Mouse (Mus musculus) embryo, embryonic 10.5 days (tissue): ENCODE measurements around the gene Hopx.
"Not testable (repeated sequence)": the region's sequence is repeated elsewhere in the genome, so short reads cannot be mapped to it uniquely, and the experiment has no call there.

Experiments used
- DNase-seq: peaks from one replicate; pipeline ENCODE4 v3.0.0-alpha.2; 2015; ENCODE audit warnings: low spot score

The Hopx gene

DNA sequence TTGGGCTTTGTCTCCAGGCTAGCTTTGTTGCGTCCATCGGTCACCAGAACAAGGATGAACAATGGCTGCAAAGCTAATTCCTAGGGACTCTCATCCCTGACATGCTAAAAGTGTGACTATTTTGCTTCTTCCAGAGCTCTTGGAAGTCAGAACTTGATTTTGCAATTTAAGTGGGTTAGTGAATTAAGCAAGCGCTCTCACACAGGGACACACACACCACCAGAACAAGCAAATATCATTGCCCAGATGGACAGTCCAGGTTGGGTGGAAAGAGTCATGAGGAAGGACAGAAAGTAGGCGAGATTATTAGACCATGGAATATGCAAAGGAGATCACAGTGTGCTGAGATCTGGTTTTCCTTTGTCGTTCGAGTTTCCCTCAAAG is 14.9 kb downstream of the Hopx start:
- no peak for DNase-seq

DNA sequence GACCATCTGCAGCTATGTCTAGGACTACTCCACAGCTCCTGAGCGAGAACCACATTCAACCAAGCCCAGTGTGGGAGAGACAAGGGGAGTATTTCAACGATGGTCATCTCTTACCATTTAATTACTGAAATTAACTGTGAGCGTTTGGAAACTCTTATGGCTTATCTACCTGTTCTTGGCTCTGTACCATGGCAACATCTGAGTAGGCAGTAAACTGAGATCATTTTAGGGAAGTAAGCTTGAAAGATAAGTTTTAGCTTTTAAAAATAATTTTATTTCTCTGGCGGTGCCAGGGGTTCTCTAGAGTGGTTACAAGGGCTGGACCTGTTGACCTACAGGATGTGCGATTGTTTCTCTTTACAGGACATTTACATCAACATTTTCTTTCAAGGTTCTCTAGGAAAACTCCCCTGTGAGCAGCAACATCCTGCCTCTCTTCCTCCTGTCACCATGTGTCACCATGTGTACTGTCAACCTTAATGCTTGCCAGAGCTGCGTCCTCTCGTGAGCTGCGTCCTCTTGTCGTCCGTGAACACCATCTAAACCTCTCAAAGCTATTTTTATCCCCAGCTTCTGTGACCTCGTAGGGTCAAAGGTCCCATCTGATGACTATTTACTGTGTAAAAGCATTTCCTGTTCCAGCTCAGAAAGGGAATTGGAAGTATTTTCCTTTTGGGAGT is 15.5 kb downstream of the Hopx start:
- DNase-seq: peak; percentile 75

DNA sequence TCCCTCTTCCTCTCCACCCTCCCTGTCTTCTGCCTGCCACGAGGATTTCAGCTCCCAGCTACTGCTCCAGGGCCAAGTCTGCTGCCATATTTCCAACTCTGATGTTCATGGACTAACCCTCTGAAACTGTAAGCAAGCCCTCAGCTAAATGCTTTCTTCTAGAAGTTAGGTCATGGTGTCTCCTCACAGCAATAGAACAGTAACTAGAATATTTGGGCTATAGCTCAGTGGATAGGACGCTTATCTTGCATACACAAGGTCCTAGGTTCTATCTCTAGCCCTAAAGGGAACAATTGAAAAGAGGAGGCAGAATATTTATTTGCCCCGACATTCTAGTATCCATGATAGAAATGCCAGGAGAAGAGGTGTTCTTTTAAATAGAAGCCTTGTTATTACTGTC is 16.0 kb downstream of the Hopx start:
- DNase-seq: no peak

DNA sequence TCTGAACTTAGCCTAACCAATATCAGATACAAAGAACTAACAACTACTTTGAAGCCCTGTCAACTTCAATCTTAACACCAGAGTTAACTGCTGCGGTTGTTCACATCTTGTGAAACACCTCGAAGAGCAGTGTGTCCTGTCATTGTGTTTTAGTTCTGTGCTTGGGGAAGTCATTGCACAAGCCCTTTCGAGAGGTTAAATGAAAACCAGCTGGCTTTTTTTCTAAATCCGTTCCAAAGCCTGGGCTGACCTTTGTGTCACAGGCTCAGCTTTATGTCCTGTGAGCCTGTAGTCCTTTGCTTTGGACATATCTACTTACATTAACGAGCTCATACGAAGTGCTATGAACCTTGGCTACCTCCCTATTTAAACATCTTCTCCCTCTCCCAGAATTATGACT is 17.2 kb downstream of the Hopx start:
- DNase-seq: peak; percentile 70

DNA sequence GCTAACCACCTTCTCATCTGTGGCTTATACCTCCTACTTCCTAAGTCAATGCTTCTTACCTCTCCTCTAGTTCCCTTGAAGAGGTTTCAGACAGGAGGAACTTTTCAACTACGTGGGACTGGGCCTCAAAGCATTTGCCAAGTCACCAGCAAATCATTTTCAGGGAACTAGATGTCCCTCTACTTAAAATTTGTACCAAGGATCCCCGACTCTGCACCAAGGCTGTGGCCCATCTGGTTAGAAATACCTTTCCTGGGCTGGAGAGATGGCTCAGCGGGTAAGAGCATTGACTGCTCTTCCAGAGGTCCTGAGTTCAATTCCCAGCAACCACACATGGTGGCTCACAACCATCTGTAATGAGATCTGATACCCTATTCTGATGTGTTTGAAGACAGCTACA is 18.7 kb downstream of the Hopx start:
- DNase-seq: not testable (repeated sequence)

DNA sequence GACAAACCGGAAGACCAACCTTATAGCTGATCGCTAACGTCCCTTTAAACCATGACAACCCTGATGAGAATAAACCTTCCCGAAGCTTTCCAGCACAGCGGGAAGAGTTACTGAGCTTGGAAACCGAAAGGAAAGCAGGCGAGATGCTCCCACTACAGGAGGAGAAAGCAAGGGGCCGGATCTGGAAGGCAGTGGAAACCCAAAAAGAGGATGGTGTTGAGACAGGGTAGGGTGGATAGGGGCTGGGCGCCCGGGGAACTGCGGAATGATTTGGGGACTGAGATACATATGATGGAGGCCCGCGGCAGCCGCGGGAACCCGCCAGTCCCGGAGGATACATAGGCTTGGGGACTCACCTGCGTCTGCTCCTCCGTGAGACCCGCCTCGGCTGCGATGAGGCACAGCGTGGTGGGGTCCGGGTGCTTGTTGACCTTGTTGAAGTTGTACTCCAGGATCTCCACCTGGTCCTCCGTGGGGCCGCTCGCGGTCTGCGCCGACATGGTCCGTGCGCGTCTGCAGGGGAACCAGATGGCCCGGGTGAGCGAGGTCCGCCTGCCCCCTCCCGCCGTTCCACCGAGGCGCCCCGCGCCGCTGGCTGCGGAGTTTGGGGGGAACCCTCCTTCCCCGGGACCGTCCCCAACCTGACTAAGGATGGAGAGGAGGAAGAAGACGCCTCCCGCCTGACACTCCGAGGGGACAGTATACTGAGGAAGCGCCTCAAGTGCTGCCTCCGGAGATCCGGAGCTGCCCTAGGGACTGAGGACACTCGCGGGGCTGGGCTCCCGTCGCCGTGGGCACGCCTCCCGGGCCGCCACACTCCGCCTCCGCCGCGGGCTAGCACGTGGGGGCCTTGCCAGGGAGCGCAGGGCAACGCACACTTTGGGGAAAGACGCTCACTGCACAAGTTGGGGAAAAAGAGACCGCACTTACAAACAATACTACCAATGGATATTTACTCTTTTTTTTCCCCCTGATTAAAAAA is 20.1 kb downstream of the Hopx start:
- peak; percentile 64 for DNase-seq

DNA sequence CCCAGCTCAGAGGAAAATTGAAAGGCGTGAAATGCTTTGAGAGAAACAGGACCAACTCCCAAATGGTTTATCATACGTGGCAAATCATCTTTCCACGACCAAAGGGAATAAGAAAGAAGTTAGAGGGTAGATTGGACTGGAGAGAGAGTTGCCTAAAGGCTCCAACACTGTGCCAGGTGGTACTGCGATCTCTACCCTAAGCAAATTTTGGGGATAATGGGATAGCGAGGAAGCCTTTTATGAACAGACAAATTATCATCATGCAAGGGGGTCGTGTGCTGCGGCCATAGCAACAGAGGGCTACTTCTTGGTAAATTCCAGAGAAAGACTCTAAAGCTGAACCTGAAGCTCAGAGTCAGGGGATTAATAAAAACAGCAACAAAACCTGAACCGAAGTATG is 21.0 kb downstream of the Hopx start:
- DNase-seq: no peak

DNA sequence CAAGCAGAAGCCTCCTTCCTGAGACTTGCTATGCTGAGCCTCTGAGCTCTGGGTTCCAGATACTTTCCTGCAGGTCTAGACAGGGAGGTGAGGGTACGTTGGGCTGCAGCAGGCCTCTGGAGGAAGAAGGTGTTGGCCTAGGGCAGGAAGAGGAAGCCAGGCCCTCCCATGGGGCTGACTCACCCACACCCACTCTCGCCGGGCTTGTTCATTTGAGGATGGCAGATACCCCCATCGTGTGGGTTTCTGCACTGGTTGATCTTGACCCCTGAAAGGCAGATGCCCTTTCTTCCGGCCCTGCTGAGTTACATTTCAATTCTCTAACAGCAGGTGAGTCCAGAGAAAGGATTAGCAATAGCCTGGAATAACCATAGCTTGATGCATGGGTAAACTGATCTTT is 22.4 kb downstream of the Hopx start:
- DNase-seq: no peak

DNA sequence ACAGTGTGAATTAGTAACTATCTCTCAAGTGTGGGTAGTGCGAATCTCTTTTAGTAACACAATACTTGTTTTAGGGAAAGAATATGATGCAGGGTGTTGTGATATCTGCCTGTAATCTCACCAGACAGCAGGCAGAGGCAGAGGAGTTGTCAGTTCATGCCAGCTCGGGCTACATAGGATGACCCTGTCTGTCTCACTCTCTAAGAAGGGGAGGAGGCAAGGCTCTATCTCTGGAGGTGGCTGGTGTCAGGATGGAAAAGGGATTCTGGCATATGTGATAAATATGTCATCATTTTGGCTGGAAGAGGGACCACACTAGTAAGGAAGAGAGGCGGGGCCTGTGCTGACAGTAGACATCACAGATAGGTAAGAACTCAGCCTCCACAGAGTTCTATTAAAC is 23.0 kb downstream of the Hopx start:
- no peak for DNase-seq

DNA sequence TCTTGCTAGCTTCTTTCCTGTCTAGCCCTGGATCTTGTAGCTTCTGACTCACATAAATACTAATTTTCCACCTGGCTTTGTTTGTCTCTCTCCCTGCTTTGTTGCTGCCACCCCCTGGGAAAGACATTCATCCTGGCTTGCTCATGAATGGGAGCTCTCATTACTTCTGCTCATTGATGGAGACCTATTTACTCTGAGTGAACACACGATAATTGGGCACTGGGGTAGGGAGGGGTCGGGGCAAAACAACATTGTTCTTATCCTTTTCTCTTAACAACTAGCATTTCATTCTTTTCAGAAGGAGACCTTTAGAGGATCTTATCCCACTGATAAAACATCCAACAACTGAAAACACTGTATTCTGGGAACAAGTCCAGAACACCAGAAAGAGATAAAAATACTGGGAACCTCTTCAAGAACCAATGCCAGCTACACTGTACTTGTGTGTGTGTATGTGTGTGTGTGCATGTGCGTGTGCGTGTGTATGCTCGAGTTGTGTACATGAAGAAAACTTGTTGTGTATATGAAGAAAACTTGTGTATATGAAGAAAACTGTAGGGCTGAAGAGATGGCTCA is 24.3 kb downstream of the Hopx start:
- DNase-seq: no peak

DNA sequence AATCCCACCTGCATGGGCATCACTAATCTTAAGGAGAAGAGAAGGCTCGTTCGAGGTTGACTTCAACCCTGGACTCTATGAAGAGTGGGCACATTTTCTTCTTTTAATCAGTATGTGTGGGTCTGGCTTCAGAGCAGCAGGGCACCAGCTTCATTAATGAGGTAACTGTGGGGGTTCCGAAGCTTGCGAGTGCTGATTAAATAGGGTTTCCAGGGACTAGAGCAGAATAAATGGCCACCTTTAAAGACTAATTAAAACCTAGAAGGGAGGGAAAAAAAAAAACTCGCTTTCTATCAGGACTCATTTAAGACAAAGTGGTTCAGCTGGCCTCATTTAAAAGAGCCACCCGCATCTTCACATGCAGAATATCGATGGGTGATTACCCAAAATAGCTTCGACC is 25.0 kb downstream of the Hopx start:
- no peak for DNase-seq

DNA sequence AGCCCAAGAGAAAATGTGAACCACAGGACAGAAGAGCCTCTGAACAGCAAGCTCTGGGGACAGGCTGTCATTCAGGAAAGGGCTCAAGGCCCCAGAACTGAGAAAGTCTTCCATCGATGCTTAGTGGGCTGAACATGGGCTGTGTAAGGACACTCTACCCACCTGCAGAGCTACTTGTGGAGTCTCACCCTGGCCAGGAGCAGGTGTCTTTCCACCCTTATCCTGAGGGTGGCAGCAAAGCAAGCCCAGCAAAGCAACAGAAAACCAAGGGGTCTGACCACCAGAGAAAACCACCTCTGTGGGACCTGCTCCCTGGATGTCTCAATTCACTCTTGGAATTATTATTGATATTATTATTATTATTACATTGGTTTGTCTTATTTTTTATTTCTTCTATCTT is 25.6 kb downstream of the Hopx start:
- peak; percentile 73 for DNase-seq

DNA sequence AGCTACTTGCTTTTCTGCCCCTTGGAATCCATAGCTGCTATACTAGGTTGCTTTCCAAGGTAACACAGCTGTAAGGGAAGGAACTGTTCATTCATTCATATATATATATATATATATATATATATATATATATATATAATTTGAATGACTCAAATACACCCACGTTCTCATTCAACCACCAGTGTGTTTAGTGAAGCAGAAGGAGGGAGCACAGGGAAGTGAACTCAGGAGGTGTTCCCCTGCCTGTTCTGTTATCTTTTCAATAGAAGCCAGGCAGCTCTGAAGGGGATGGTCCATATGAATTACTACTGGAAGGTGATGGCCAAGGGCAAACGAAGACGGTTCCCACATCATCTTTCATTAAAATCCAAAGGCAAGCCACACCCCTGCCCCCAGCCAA is 27.8 kb downstream of the Hopx start:
- DNase-seq: no peak

DNA sequence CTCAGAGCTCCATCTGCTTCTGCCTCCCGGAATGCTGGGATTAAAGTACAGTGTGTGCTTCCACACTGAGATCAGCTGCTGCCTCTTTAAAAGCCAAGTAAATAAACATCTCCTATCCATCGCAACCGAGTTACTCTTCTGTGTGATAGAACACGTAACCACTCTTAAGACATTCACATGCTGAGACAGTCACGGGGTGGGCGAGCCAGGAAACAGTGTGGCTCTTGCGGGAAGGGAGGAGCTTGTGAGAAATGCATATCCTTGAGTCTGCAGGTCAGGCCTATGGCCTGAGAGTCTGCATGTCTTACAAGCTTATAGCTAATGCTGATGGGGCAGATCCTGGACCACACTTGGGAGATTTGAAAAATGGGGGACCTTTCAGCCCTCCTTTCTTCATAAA is 28.4 kb downstream of the Hopx start:
- DNase-seq: no peak

DNA sequence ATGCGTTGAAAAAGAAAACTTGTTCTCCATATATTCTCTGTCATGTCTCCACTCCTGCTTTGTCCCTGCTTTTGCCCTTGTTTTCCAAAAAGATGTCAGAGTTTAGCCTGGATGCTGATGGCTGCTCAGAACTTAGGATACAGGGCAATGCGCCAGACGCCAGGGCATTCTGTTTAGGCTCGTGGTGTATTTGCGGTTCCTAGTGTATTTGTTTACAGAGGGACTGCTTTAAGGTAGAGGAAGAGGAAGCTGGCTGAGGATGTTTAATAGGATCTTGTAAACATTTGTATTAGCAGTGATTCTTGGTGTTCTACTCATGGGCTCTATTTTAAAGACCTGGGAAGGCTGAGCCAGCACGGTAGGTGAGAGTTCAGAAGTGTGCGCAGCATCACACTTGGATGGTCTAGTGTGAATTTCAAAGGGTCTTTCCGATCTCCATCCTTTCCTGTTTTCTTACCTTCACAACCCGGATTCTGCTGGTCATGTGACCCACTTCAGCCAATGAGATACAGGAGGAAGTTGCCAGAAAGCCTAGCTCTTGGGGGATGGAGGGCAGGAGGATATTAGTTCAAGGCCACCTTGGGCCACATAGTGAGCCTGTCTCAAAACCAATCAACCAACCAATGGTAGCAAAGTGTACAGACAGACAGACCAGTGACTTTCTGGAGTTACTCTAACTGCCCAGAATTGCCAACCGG is 29.0 kb downstream of the Hopx start:
- DNase-seq: no peak

DNA sequence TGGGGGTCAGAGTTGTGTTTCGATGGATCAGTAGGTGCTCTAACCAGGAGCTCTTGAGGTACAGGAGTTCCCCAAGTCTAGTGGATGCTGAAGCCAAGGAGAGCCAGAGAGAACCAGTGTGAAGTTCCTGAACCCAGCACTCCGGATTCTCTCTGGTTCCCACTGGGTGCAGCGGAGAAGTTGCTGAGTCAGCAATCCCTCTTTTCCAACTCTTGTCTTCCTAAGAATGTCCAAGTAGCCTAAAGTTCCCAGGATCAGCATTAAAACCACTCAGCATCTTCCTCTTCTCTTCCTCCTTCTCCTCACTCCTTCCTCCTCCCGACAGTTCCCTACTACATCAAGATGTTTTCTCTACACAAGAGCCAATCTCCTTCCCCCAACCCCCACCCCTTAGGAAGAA is 30.5 kb downstream of the Hopx start:
- DNase-seq: no peak

DNA sequence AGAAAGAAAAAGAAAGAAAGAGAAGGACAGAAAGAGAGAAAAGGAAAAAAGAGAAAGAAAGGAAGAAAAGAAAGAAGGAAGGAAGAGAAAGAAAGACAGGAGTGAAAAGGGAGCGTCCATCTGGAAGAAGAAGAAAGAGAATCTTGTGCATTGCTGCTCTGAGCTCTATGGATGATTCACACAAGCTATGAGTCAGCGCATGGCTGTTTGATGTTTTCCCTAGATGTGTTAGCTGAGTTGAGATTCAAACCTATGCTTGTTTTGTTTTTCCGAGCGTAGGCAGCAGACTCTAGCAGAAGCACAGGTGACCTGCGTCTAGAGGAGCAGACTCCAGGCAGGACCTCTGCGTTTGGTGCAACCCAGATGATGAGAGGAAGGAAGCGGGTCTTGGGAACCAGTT is 32.2 kb downstream of the Hopx start:
- no peak for DNase-seq

DNA sequence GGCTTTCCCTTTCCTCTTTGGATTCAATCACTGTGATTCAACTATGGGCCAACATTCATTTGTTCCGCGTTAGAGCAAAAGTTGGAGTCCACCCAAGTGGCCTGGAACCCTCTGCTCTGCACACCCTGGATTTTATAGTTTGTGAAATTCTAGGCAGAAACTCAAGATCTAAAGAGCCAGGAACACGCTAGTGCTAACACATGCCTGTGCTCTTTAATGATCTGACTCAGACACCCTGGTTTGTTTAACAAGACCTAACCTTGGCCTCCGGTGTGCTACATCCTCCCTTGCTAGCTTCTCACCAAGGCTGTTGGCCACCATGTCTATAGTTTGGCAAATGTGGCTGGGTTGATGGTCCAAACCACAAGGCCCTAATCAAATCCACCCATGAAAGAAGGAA is 34.2 kb downstream of the Hopx start:
- no peak for DNase-seq

DNA sequence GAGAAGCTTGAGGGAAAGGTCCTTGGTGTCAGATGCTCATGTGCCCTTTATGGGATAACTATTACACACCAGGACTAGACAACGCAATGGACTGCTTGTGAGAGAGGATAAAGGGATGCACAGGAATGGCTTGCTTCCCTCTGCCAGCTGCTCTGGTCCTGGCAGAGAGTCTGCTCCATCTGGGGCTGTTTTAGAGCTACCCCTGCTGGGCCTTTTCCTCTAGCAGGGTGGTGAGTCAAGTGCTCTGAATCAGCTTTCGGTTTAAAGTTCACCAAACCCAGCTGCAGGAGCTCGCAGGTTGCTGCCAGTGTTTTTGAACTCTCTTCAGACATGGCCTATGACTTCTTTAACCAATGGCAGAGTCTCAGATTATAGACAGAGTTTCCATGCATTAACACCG is 39.0 kb downstream of the Hopx start:
- DNase-seq: no peak

DNA sequence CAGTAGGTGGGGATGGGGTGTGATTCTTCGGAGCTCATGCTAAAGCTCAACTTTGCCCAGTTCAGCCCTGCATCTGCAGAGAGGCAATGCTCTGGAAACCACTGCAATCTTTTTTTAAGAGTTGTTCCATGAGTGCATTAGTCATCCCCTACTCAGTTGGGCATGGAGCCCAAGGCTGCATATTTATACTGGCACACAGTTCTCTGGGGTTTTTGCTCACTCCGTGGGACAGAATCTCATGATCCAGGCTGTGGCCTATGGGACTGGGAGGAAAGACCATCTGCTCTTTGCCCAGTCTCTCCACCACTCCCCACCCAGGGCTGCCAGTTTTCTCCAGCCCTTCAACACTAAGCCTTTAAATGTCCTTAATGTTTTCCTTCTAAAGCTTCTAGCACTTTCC is 40.0 kb downstream of the Hopx start:
- no peak for DNase-seq

DNA sequence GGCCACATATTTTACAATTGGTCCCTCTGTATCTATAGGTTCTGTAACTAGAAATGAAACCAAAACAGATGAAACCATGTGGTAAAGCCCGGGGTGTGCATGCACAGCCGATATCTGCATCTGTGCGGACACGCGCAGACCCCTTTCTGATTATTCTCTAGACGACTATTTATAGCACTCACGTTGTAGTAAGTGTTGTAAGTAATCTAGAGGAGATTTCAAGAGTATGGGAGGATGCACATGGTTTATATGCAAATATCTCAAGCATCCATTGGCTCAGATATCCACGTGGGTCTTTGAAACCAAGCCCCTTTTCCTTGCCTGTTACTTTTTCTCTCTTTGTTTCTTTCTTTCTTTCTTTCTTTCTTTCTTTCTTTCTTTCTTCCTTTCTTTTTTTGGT is 41.1 kb downstream of the Hopx start:
- DNase-seq: no peak

DNA sequence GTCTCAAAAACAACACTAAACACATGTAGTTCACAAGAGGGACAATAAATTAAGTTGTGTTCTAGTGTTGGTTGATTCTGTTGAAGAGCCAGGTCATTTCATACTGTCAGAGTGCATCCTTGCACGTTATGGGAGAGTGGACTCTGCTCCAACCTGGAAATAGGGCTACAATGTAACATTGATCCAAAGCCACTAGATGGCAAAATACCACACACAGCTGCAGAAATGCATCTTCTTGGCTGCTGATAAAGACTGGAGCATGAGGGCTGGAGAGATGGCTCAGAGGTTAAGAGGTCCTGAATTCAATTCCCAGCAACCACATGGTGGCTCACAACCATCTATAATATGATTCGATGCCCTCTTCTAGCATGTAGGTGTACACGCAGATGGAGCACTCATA is 43.3 kb downstream of the Hopx start:
- DNase-seq: no peak

DNA sequence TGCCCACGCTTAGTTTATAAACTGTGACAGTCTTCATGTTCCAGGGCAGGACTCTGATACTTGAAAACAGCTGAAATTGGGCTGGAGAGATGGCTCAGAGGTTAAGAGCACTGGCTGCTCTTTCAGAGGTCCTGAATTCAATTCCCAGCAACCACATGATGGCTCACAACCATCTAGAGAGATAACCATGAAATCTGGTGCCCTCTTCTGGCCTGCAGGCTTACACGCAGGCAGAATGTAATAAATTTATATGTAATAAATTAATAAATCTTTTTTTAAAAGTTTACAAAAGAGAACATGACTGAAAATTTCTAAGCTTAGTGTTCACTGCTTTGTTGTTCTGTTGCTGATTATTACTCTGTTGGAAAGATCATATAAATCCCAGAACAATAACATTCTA is 43.9 kb downstream of the Hopx start:
- DNase-seq: no peak
